Mouse (Mus musculus) right cerebral cortex, postnatal 36 days (tissue): ENCODE measurements at regions not wholly inside any gene's neighbourhood (a gene's known extent, or its start where the extent isn't known, plus 50 kb on each side); places are given as distances from the start of the nearest gene placed in this dataset.

Experiments used
- DNase-seq, 2 experiments: peaks; one replicate each; pipeline ENCODE4 v3.0.0; 2022; ENCODE audit warnings: low spot score in 2 of 2, mixed read lengths in 1 of 2

- DNase-seq, result peak; percentile 23 to 66
Measured at GRCm38 (mm10) chr8:98613834-98614428, 802.3 kb downstream of the Cdh8 start.

- peak; percentile 3 to 24 for DNase-seq
Measured at GRCm38 (mm10) chr8:98572597-98573514, 843.4 kb downstream of the Cdh8 start.

- no peak for DNase-seq
Measured at GRCm38 (mm10) chr8:98566661-98567060, 849.6 kb downstream of the Cdh8 start.

GRCm38 (mm10) chr8:98518459-98518858 lies 897.8 kb downstream of the Cdh8 start:
- DNase-seq, result no peak

- no peak for DNase-seq
Measured at GRCm38 (mm10) chr8:98515246-98515645, 901.0 kb downstream of the Cdh8 start.

GRCm38 (mm10) chr8:98496793-98497192 lies 919.5 kb downstream of the Cdh8 start:
- DNase-seq, result no peak

GRCm38 (mm10) chr8:98463375-98464030 lies 952.8 kb downstream of the Cdh8 start:
- no peak for DNase-seq

GRCm38 (mm10) chr8:98455539-98455938 lies 960.7 kb downstream of the Cdh8 start:
- no peak for DNase-seq
